Mouse (Mus musculus): Measurements from ENCODE around the gene Itch. TPM values are rescaled to one million over a fixed set of nuclear protein-coding genes. Genes with fewer than 3 reads are reported as not detected.
A peak's percentile ranks its signal among the peaks of the same experiment; 100 is the strongest.
"Not testable (repeated sequence)": the region's sequence is repeated elsewhere in the genome, so short reads cannot be mapped to it uniquely, and the experiment has no call there.

Gene Itch
- polyA plus RNA-seq, 1 experiment from 2014 or later, result 20.3 TPM

DNA sequence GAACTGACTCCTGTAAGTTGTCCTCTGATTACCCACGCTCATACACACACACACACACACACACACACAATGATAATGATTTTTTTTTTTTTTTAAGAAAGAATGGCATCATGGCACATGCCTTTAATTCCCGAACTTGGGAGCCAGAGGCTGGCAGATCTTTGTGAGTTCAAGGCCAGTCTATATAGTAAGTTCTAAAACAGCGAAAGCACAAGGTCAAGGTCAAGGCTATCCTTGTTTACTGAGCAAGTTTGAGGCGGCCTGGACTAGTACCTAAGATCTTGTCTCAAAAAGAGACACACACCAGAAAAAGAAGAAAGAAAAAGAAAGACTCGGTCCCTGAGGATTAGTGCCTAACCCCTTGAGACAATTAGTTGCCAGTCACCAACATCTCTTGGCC lies 7.7 kb downstream of the Itch start:
- no peak for TF ChIP-seq CTCF (IDR thresholded peaks at IDR 0.05; ENCODE audit: low read depth)
- WGBS, result 90% methylated on average over 5 of the region's 5 CpGs
- H3K9me3 ChIP-seq (ENCODE audit: control insufficient read depth), result no peaks in the 10 kb centered on the region
- no peak overlapping the region for H3K4me2 ChIP-seq (replicated peaks; ENCODE audit: low read depth)
- peaks cover 49% of the 10 kb centered on the region for H3K36me3 ChIP-seq (ENCODE audit: control insufficient read depth, insufficient read depth)
- H3K4me3 ChIP-seq (ENCODE audit: low read depth, low read length), result no peak overlapping the region
- no peaks in the 10 kb centered on the region for H3K4me1 ChIP-seq (replicated peaks; ENCODE audit: control insufficient read depth, insufficient read depth, low read length)
- H3K9ac ChIP-seq (ENCODE audit: low read depth, low read length), result no peak overlapping the region
- ATAC-seq, result no peak
- no peak overlapping the region for H3K27ac ChIP-seq (ENCODE audit: low read depth, low read length)
- no peaks in the 10 kb centered on the region for H3K27me3 ChIP-seq (replicated peaks; ENCODE audit: control insufficient read depth, insufficient read depth, low read length)

DNA sequence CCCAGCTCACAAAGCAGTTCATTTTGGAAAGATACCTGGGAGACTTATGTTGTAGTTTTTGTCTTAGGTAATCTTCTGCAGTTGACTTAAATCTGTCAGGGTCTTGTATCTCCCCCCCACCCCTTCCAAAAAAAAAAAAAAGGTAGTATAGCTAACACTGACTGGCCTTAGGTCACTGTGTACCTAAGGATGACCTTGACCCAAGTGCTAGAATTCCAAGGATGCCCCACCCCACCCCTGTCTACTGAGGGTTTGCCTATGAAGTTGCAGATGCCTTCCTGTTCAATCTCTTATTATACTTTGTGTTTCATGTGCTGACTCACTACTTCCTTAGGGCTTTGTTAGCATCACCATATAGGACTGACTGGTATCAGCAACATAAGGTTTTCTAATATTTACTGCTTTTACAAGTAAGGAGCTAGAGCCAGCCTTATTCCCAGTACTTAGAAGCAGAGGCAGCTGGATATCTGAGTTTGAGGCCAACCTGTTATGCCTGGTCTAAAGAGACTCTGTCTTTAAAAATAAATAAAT lies 8.8 kb downstream of the Itch start:
- no peak for ATAC-seq

DNA sequence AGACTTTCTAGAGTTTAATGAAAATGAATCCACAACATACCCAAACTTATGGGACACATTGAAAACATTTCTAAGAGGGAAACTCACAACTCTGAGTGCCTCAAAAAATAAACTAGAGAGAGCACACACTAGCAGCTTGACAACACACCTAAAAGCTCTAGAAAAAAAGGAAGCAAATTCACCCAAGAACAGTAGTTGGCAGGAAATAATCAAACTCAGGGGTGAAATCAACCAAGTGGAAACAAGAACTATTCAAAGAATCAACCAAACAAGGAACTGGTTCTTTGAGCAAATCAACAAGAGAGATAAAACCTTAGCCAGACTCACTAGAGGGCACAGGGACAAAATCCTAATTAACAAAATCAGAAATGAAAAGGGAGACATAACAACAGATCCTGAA lies 16.0 kb downstream of the Itch start:
- H3K9ac ChIP-seq (ENCODE audit: low read depth, low read length); H3K4me1 ChIP-seq (replicated peaks; ENCODE audit: control insufficient read depth, insufficient read depth, low read length); ATAC-seq; H3K4me3 ChIP-seq (ENCODE audit: low read depth, low read length); H3K9me3 ChIP-seq (ENCODE audit: control insufficient read depth); H3K27ac ChIP-seq (ENCODE audit: low read depth, low read length); H3K27me3 ChIP-seq (replicated peaks; ENCODE audit: control insufficient read depth, insufficient read depth, low read length); H3K4me2 ChIP-seq (replicated peaks; ENCODE audit: low read depth): not testable (repeated sequence)
- peaks cover 21% of the 10 kb centered on the region for H3K36me3 ChIP-seq (ENCODE audit: control insufficient read depth, insufficient read depth)

More for the DNA sequence above, 8.8 kb downstream of the Itch start:
- no peak for TF ChIP-seq CTCF (IDR thresholded peaks at IDR 0.05; ENCODE audit: low read depth)
- Histone ChIP-seq H3K27me3 (replicated peaks; ENCODE audit: control insufficient read depth, insufficient read depth, low read length) (no peaks in the 10 kb centered on the region), H3K36me3 (ENCODE audit: control insufficient read depth, insufficient read depth) (peaks cover 58% of the 10 kb centered on the region), H3K4me1 (replicated peaks; ENCODE audit: control insufficient read depth, insufficient read depth, low read length) (no peaks in the 10 kb centered on the region), H3K9ac (ENCODE audit: low read depth, low read length) (no peak overlapping the region), H3K27ac (ENCODE audit: low read depth, low read length) (no peak overlapping the region), H3K4me2 (replicated peaks; ENCODE audit: low read depth) (no peak overlapping the region), H3K4me3 (ENCODE audit: low read depth, low read length) (no peak overlapping the region), H3K9me3 (ENCODE audit: control insufficient read depth) (no peaks in the 10 kb centered on the region)

GRCm38 (mm10) chr2:155207419-155207818 lies 74.1 kb downstream of the Itch start:
- Histone ChIP-seq H3K4me3 (ENCODE audit: low read depth, low read length) (no peak overlapping the region), H3K4me2 (replicated peaks; ENCODE audit: low read depth) (no peak overlapping the region), H3K36me3 (ENCODE audit: control insufficient read depth, insufficient read depth) (peaks cover 43% of the 10 kb centered on the region), H3K27ac (ENCODE audit: low read depth, low read length) (no peak overlapping the region; the same call in 1 of the 2 replicates), H3K27me3 (replicated peaks; ENCODE audit: control insufficient read depth, insufficient read depth, low read length) (no peaks in the 10 kb centered on the region), H3K9ac (ENCODE audit: low read depth, low read length) (no peak overlapping the region), H3K4me1 (replicated peaks; ENCODE audit: control insufficient read depth, insufficient read depth, low read length) (no peaks in the 10 kb centered on the region), H3K9me3 (ENCODE audit: control insufficient read depth) (no peaks in the 10 kb centered on the region)
- ATAC-seq, result no peak
- 77% methylated on average over 2 of the region's 2 CpGs for WGBS
- TF ChIP-seq CTCF (IDR thresholded peaks at IDR 0.05; ENCODE audit: low read depth), result peak; percentile 78

- H3K4me2 ChIP-seq (replicated peaks; ENCODE audit: low read depth), result no peak overlapping the region
- H3K4me3 ChIP-seq (ENCODE audit: low read depth, low read length), result no peak overlapping the region
- no peaks in the 10 kb centered on the region for H3K4me1 ChIP-seq (replicated peaks; ENCODE audit: control insufficient read depth, insufficient read depth, low read length)
- no peak for TF ChIP-seq CTCF (IDR thresholded peaks at IDR 0.05; ENCODE audit: low read depth)
- no peak overlapping the region for H3K9ac ChIP-seq (ENCODE audit: low read depth, low read length)
- H3K27ac ChIP-seq (ENCODE audit: low read depth, low read length), result peak overlapping the region; percentile 4; the same call in 1 of the 2 replicates
- H3K36me3 ChIP-seq (ENCODE audit: control insufficient read depth, insufficient read depth), result peaks cover 71% of the 10 kb centered on the region
- H3K27me3 ChIP-seq (replicated peaks; ENCODE audit: control insufficient read depth, insufficient read depth, low read length), result no peaks in the 10 kb centered on the region
- 75% methylated on average over 2 of the region's 2 CpGs for WGBS
- ATAC-seq, result peak; percentile 51; the same call in 1 of the 2 replicates
- no peaks in the 10 kb centered on the region for H3K9me3 ChIP-seq (ENCODE audit: control insufficient read depth)
Measured at GRCm38 (mm10) chr2:155223145-155223544, 89.8 kb downstream of the Itch start.

GRCm38 (mm10) chr2:155224721-155225120 lies 91.4 kb downstream of the Itch start:
- H3K27ac ChIP-seq (ENCODE audit: low read depth, low read length), result no peak overlapping the region
- H3K4me1 ChIP-seq (replicated peaks; ENCODE audit: control insufficient read depth, insufficient read depth, low read length), result no peaks in the 10 kb centered on the region
- ATAC-seq, result no peak
- 85% methylated on average over 7 of the region's 7 CpGs for WGBS
- H3K36me3 ChIP-seq (ENCODE audit: control insufficient read depth, insufficient read depth), result peaks cover 56% of the 10 kb centered on the region
- H3K4me2 ChIP-seq (replicated peaks; ENCODE audit: low read depth), result no peak overlapping the region
- TF ChIP-seq CTCF (IDR thresholded peaks at IDR 0.05; ENCODE audit: low read depth), result no peak
- H3K4me3 ChIP-seq (ENCODE audit: low read depth, low read length), result no peak overlapping the region
- no peak overlapping the region for H3K9ac ChIP-seq (ENCODE audit: low read depth, low read length)
- no peaks in the 10 kb centered on the region for H3K27me3 ChIP-seq (replicated peaks; ENCODE audit: control insufficient read depth, insufficient read depth, low read length)
- no peaks in the 10 kb centered on the region for H3K9me3 ChIP-seq (ENCODE audit: control insufficient read depth)
